Mouse (Mus musculus) spleen, adult 2 months (tissue): ENCODE data around the gene Iscu.

Experiments
- CTCF ChIP-seq: fragments of 200-500 bp; IDR thresholded peaks from 2 replicates; pipeline ENCODE4 v1.5.1; 2011; ENCODE audit warnings: mild to moderate bottlenecking, inconsistent platforms; ENCODE audit not compliant: insufficient read depth, insufficient read length, insufficient replicate concordance; ENCODE audit errors: extremely low read depth
- POLR2A ChIP-seq: fragments of 200-500 bp; IDR thresholded peaks from 2 replicates; pipeline ENCODE4 v1.6.1; 2011; ENCODE audit warnings: low read depth, low read length, inconsistent platforms

- no peak for TF ChIP-seq CTCF
- no peak for TF ChIP-seq POLR2A
These were observed 46.0 kb downstream of the Iscu start for GRCm38 (mm10) chr5:113818572-113818971.
